Mouse (Mus musculus) embryonic facial prominence, embryonic 15.5 days (tissue): ENCODE results near the gene Agap2. TPM values are rescaled to one million over a fixed set of nuclear protein-coding genes. Genes with fewer than 3 reads are reported as not detected.
A peak's percentile ranks its signal among the peaks of the same experiment; 100 is the strongest.
"Not testable (repeated sequence)": the region's sequence is repeated elsewhere in the genome, so short reads cannot be mapped to it uniquely, and the experiment has no call there.

Experiments used
- ATAC-seq: fragments of 200-750 bp; cut with Nextera tagmentation; 2 replicates; pipeline ENCODE4 v1.8.0; 2017; ENCODE audit warnings: low read depth, moderate TSS enrichment; ENCODE audit not compliant: insufficient number of reproducible peaks, low FRiP score, low TSS enrichment
- H3K27ac ChIP-seq: fragments of 300-500 bp; sonication (generic); replicated peaks from 2 replicates; pipeline ENCODE4 v1.5.1; 2015; ENCODE audit warnings: mild to moderate bottlenecking, inconsistent platforms
- H3K27me3 ChIP-seq: fragments of 300-500 bp; sonication (generic); 2 replicates; pipeline ENCODE4 v1.6.1; 2015; ENCODE audit warnings: inconsistent platforms
- H3K36me3 ChIP-seq: fragments of 300-500 bp; sonication (generic); 2 replicates; pipeline ENCODE4 v1.6.1; 2015; ENCODE audit warnings: mild to moderate bottlenecking, inconsistent platforms
- H3K4me1 ChIP-seq: fragments of 300-500 bp; sonication (generic); 2 replicates; pipeline ENCODE4 v1.6.1; 2015; ENCODE audit warnings: inconsistent platforms
- H3K4me2 ChIP-seq: fragments of 300-500 bp; sonication (generic); replicated peaks from 2 replicates; pipeline ENCODE4 v1.6.1; 2015; ENCODE audit warnings: mild to moderate bottlenecking, inconsistent platforms
- H3K4me3 ChIP-seq: fragments of 300-500 bp; sonication (generic); replicated peaks from 2 replicates; pipeline ENCODE4 v1.5.1; 2015; ENCODE audit warnings: mild to moderate bottlenecking, inconsistent platforms
- H3K9ac ChIP-seq: fragments of 300-500 bp; sonication (generic); 2 replicates; pipeline ENCODE4 v1.6.1; 2015; ENCODE audit warnings: inconsistent platforms
- H3K9me3 ChIP-seq: fragments of 300-500 bp; sonication (generic); replicated peaks from 2 replicates; pipeline ENCODE4 v1.6.1; 2016; ENCODE audit warnings: inconsistent platforms
- WGBS: fragments of 180-500 bp; shearing (Covaris S2); methylation state at CpG from one replicate; pipeline ENCODE4 v1.1.7; 2015; 5-methylcytosine and 5-hydroxymethylcytosine counted together
- polyA plus RNA-seq: library from polyadenylated mRNA; unstranded; fragments of >200 nt; fragmentation: Nextera tagmentation; extraction: Ambion mirVana; gene quantifications from 2 replicates; pipeline ENCODE4 v1.2.1, GENCODE M21; 2015

Gene Agap2
- polyA plus RNA-seq, 1 experiment from 2014 or later: 0.45 TPM

DNA sequence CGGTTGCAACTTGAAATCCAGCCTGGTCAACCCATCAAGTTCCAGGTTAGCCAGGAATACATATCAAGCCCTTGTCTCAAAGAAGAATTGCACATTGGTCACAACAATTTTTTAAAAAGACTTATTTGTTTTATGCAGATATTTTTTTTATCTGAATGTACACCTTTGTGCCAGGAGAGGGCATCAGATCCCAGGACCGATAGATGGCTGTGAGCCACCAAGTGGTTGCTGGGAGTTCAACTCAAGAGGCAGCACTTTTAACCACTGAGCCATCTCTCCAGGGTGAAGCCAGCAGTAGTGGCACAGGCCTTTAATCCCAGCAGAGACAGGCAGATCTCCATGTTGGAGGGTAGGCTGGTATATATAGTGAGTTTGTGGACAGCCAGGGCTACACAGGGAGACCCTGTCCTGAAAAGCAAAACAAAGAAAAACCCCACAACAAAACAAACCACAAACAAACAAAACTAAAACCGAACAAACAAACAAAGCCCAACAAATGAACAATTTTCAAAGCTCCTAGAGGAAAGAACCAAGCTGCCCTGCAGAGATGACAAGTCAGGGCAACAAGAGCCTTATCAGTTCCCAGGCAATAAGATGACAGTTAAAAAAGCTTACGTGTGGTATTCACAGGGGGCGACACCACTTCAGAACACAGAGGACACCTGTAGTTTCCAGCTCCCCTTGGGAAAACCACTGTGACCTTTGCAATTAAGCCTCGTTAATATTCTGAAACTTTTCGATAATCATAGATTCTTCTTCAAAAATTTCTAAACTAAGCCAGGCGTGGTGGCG, 50.3 kb downstream of the Agap2 start:
- 67% methylated on average over 9 of the region's 9 CpGs for WGBS
- Histone ChIP-seq H3K4me3 (no peak overlapping the region), H3K9me3 (no peaks in the 10 kb centered on the region), H3K9ac (no peak overlapping the region), H3K27me3 (no peaks in the 10 kb centered on the region), H3K4me2 (no peak overlapping the region), H3K36me3 (no peaks in the 10 kb centered on the region), H3K27ac (no peak overlapping the region), H3K4me1 (peaks cover 17% of the 10 kb centered on the region)
- no peak for ATAC-seq

GRCm38 (mm10) chr10:127126579-127126978, 51.5 kb downstream of the Agap2 start:
- peaks cover 12% of the 10 kb centered on the region for H3K4me1 ChIP-seq
- no peaks in the 10 kb centered on the region for H3K36me3 ChIP-seq
- no peak for ATAC-seq
- H3K4me2 ChIP-seq: no peak overlapping the region
- 69% methylated on average over 5 of the region's 5 CpGs for WGBS
- H3K9ac ChIP-seq: no peak overlapping the region
- no peak overlapping the region for H3K4me3 ChIP-seq
- no peaks in the 10 kb centered on the region for H3K9me3 ChIP-seq
- H3K27ac ChIP-seq: no peak overlapping the region
- H3K27me3 ChIP-seq: no peaks in the 10 kb centered on the region

DNA sequence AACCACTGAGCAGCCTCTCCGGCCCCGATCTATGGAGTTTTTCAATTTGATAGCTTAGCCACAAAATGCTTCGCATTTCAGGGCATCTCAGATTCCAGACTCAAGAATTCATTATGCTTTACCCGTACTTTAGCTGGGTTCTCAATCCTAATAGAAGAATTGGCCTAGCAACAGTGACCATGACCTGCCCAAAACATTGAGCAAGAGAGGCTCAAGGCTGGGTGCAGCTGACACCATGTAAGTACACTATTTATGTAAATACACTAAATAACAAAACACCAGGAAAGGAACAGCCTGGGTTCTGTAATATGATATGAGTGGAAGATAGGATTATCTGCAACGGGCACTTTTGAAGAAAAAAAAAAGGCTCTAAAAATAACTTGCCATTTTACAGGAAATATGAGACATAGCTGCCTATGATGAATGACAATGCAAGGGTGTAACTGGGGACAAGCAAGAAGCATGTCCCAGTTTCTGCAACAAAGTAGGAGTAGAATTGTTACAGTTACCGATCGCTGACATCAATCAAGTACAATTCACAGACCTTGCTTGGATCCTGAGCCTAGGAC, 52.7 kb downstream of the Agap2 start:
- Histone ChIP-seq H3K4me3 (no peak overlapping the region), H3K4me1 (peaks cover 7% of the 10 kb centered on the region), H3K36me3 (no peaks in the 10 kb centered on the region), H3K27me3 (no peaks in the 10 kb centered on the region), H3K9me3 (no peaks in the 10 kb centered on the region), H3K9ac (no peak overlapping the region), H3K4me2 (no peak overlapping the region), H3K27ac (no peak overlapping the region)
- no peak for ATAC-seq
- WGBS: 54% methylated on average over 7 of the region's 7 CpGs

DNA sequence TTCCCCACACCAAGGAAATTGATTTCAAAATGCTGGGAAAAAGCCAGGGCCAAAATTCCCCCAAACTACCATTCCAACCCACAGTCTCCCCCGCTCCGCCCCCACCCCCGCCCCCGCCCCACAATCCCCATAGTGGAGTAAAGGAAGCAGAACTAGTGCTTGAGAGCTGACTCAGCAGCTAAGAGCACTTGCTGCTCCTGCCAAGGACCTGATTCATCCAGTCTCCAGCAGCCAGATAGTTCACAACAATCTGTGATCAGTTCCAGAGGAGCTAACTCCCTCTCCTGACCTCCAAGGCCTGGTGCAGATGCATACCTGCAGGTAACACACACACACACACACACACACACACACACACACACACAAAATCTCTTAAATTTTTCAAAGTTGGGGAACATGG, 54.3 kb downstream of the Agap2 start:
- 55% methylated on average over 4 of the region's 4 CpGs for WGBS
- H3K36me3 ChIP-seq: no peaks in the 10 kb centered on the region
- no peak overlapping the region for H3K9ac ChIP-seq
- H3K27me3 ChIP-seq: no peaks in the 10 kb centered on the region
- ATAC-seq: no peak
- H3K27ac ChIP-seq: no peak overlapping the region
- H3K4me3 ChIP-seq: no peak overlapping the region
- H3K4me2 ChIP-seq: no peak overlapping the region
- no peaks in the 10 kb centered on the region for H3K4me1 ChIP-seq
- no peaks in the 10 kb centered on the region for H3K9me3 ChIP-seq

GRCm38 (mm10) chr10:127132469-127132868, 57.4 kb downstream of the Agap2 start:
- no peak for ATAC-seq
- H3K9ac ChIP-seq: no peak overlapping the region
- H3K4me3 ChIP-seq: no peak overlapping the region
- H3K27ac ChIP-seq: no peak overlapping the region
- H3K36me3 ChIP-seq: no peaks in the 10 kb centered on the region
- no peaks in the 10 kb centered on the region for H3K9me3 ChIP-seq
- no peaks in the 10 kb centered on the region for H3K27me3 ChIP-seq
- peaks cover 8% of the 10 kb centered on the region; the same call in 1 of the 2 replicates for H3K4me1 ChIP-seq
- WGBS: 59% methylated on average over 5 of the region's 5 CpGs
- H3K4me2 ChIP-seq: no peak overlapping the region

- H3K4me3 ChIP-seq, H3K9ac ChIP-seq, H3K9me3 ChIP-seq, H3K27ac ChIP-seq, H3K4me2 ChIP-seq, H3K27me3 ChIP-seq, ATAC-seq, H3K36me3 ChIP-seq, H3K4me1 ChIP-seq: not testable (repeated sequence)
- 78% methylated on average over 3 of the region's 3 CpGs for WGBS
These were observed 59.4 kb downstream of the Agap2 start for GRCm38 (mm10) chr10:127134394-127135035.

DNA sequence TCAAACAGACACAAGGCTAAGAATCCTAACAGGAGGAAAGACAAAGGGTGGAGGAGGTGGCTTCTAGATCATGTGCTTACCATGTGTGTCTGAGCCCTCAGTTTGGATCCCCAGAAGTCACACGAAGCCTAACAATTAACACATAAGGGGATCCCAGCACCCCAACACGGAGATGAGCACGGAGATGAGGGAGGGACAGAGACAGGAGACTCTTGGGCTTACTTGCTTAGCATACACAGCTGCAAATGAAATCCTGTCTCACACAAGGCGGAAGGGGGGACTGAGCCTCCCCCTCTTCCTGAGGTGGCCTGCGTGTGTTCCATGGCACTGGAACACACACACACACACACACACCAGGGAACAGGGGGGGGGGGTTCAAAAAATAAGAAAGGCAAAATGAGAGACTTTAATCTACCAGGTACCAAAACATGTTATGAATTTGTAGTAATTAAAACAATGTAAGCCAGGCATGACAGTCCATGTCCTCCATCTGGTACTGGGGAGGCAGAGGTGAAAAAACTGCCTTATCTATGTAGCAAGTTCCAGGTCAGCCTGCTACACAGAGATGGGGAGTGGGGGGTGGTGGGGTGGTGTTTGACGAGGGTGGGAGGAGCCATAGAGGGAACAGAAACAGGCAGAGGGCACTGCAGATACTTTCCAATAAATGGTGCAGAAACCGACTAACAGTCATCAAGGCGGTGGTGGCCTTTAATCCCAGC, 60.2 kb downstream of the Agap2 start:
- H3K27ac ChIP-seq: 0 out of 2 replicates have a peak overlapping the region, but pooled peaks have one; percentile 48
- H3K9ac ChIP-seq: no peak overlapping the region

DNA sequence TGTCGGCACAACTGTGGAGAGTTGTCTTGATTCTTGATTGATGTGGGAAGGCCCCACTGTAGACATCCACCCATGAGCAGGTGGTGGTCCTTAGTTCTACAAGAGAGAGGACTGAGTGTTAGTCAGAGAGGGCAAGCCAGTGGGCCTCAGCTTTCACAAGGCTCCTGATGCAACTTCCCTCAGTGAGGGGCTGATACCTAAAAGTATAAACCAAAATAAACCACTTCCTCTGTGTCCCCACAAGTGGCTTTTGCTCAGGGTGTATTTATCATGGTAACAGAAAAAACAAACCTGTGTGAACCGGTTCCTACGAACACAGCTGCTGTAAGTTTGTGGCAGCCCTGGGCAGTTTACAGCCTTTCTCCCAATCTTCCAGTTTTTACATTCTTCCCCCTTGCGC, 61.4 kb downstream of the Agap2 start:
- 67% methylated on average over 4 of the region's 4 CpGs for WGBS
- Histone ChIP-seq H3K27ac (no peak overlapping the region), H3K4me3 (no peak overlapping the region), H3K36me3 (no peaks in the 10 kb centered on the region), H3K9ac (no peak overlapping the region), H3K27me3 (no peaks in the 10 kb centered on the region), H3K9me3 (no peaks in the 10 kb centered on the region), H3K4me2 (no peak overlapping the region), H3K4me1 (peaks cover 8% of the 10 kb centered on the region; the same call in 1 of the 2 replicates)
- ATAC-seq: no peak

More for the DNA sequence above, 60.2 kb downstream of the Agap2 start:
- ATAC-seq: no peak
- Histone ChIP-seq H3K9me3 (no peaks in the 10 kb centered on the region), H3K27me3 (no peaks in the 10 kb centered on the region), H3K4me2 (no peak overlapping the region), H3K4me3 (no peak overlapping the region), H3K36me3 (no peaks in the 10 kb centered on the region), H3K4me1 (peaks cover 8% of the 10 kb centered on the region; the same call in 1 of the 2 replicates)
- WGBS: 28% methylated on average over 8 of the region's 8 CpGs

- 77% methylated on average over 3 of the region's 3 CpGs for WGBS
- H3K4me1 ChIP-seq: peaks cover 8% of the 10 kb centered on the region; the same call in 1 of the 2 replicates
- H3K4me3 ChIP-seq: no peak overlapping the region
- H3K27ac ChIP-seq: no peak overlapping the region
- no peak overlapping the region for H3K9ac ChIP-seq
- H3K4me2 ChIP-seq: no peak overlapping the region
- ATAC-seq: no peak
- H3K36me3 ChIP-seq: no peaks in the 10 kb centered on the region
- no peaks in the 10 kb centered on the region for H3K27me3 ChIP-seq
- H3K9me3 ChIP-seq: no peaks in the 10 kb centered on the region
These were observed 62.8 kb downstream of the Agap2 start for GRCm38 (mm10) chr10:127137896-127138295.

GRCm38 (mm10) chr10:127138328-127139141, 63.5 kb downstream of the Agap2 start:
- Histone ChIP-seq H3K4me2 (no peak overlapping the region), H3K4me3 (no peak overlapping the region), H3K9me3 (no peaks in the 10 kb centered on the region), H3K4me1 (peaks cover 8% of the 10 kb centered on the region; the same call in 1 of the 2 replicates), H3K27me3 (no peaks in the 10 kb centered on the region), H3K36me3 (no peaks in the 10 kb centered on the region), H3K27ac (no peak overlapping the region), H3K9ac (no peak overlapping the region)
- WGBS: 86% methylated on average over 18 of the region's 18 CpGs
- ATAC-seq: no peak
